Mouse (Mus musculus): Measurements from ENCODE around the gene Lypla2. TPM values are rescaled to one million over a fixed set of nuclear protein-coding genes. Genes with fewer than 3 reads are reported as not detected.

The Lypla2 gene
- total RNA-seq (2021): 10 to 100 TPM; 25.6 to 30.4 TPM
- long read RNA-seq, experiment 1, transcript Lypla2-201 (10 exons, 1,626 nt): major isoform, 31 of 34 reads
- long read RNA-seq, experiment 1, partial matches to known transcripts: 0 of 34 reads
- long read RNA-seq, experiment 1, other reads (novel, unspliced or antisense): 3 of 34 reads
- long read RNA-seq, experiment 2, transcript Lypla2-201 (10 exons, 1,626 nt): major isoform, 40 of 46 reads
- long read RNA-seq, experiment 2, partial matches to known transcripts: 1 of 46 reads
- long read RNA-seq, experiment 2, other reads (novel, unspliced or antisense): 4 of 46 reads

GRCm38 (mm10) chr4:135972556-135972906 lies at the start of gene Lypla2:
TSS of gene Lypla2 (minus strand) at chr4:135972626.
- Histone ChIP-seq H3K4me3 (peak within 1 kb of the TSS; percentile 100), H3K27ac (peak within 1 kb of the TSS; percentile 90)
- DNase-seq: peak; percentile 94
- intact Hi-C loops (cut with DNase I): loop anchor here (5.0 to 10.0 kb wide), 2 partner anchors 50 to 172 kb away; partner anchors contain the start of genes Eloa and Id3
- no peak; the same call in 1 of the 2 replicates for TF ChIP-seq CTCF (IDR thresholded peaks at IDR 0.05)

GRCm38 (mm10) chr4:136021549-136022047 lies 49.2 kb upstream of the Lypla2 start, which contains the start of gene Eloa:
TSS of gene Eloa (minus strand) at chr4:136021763.
- peak; percentile 100 for DNase-seq
- Histone ChIP-seq H3K4me3 (peak within 1 kb of the TSS; percentile 96), H3K27ac (peak within 1 kb of the TSS; percentile 92)
- intact Hi-C loops (cut with DNase I): loop anchor here (5.0 kb wide), 1 partner anchor 49 kb away; the partner anchor contains the start of gene Lypla2
- 0 out of 2 replicates have a peak, but pooled peaks have one; percentile 1 for TF ChIP-seq CTCF (IDR thresholded peaks at IDR 0.05)

GRCm38 (mm10) chr4:136020743-136021548 lies 48.5 kb upstream of the Lypla2 start:
- TF ChIP-seq CTCF (IDR thresholded peaks at IDR 0.05): no peak
- Histone ChIP-seq H3K4me3 (peak overlapping the region; percentile 96), H3K27ac (peak overlapping the region; percentile 92)
- intact Hi-C loops (cut with DNase I): loop anchor here (5.0 kb wide), 1 partner anchor 49 kb away; the partner anchor contains the start of gene Lypla2
- DNase-seq: peak; percentile 36

- Histone ChIP-seq H3K4me3 (no peak overlapping the region), H3K27ac (no peak overlapping the region)
- DNase-seq: no peak
- no peak for TF ChIP-seq CTCF (IDR thresholded peaks at IDR 0.05)
- intact Hi-C loops (cut with DNase I): no loop called here
Observed at GRCm38 (mm10) chr4:136016059-136016602, 43.7 kb upstream of the Lypla2 start.

GRCm38 (mm10) chr4:136010586-136010985 lies 38.2 kb upstream of the Lypla2 start:
- no peak for DNase-seq
- H3K27ac ChIP-seq: no peak overlapping the region
- intact Hi-C loops (cut with DNase I): no loop called here
- H3K4me3 ChIP-seq: no peak overlapping the region
- peak; percentile 34 for TF ChIP-seq CTCF (IDR thresholded peaks at IDR 0.05)

GRCm38 (mm10) chr4:136008782-136009447 lies 36.5 kb upstream of the Lypla2 start:
- Histone ChIP-seq H3K4me3 (no peak overlapping the region), H3K27ac (no peak overlapping the region)
- no peak for TF ChIP-seq CTCF (IDR thresholded peaks at IDR 0.05)
- no peak for DNase-seq
- intact Hi-C loops (cut with DNase I): loop anchor here (5.0 kb wide), 1 partner anchor 48 kb away; no protein-coding TSS in a partner anchor

- H3K4me3 ChIP-seq: no peak overlapping the region
- no peak for DNase-seq
- TF ChIP-seq CTCF (IDR thresholded peaks at IDR 0.05): no peak
- intact Hi-C loops (cut with DNase I): loop anchor here (5.0 kb wide), 1 partner anchor 50 kb away; no protein-coding TSS in a partner anchor
- H3K27ac ChIP-seq: no peak overlapping the region
Observed at GRCm38 (mm10) chr4:136006821-136007220, 34.4 kb upstream of the Lypla2 start.

- Histone ChIP-seq H3K27ac (no peak overlapping the region), H3K4me3 (no peak overlapping the region)
- intact Hi-C loops (cut with DNase I): loop anchor here (5.0 kb wide), 1 partner anchor 52 kb away; no protein-coding TSS in a partner anchor
- no peak for DNase-seq
- TF ChIP-seq CTCF (IDR thresholded peaks at IDR 0.05): no peak
Observed at GRCm38 (mm10) chr4:136004921-136005320, 32.5 kb upstream of the Lypla2 start.

GRCm38 (mm10) chr4:136004107-136004675 lies 31.8 kb upstream of the Lypla2 start:
- no peak overlapping the region for H3K27ac ChIP-seq
- TF ChIP-seq CTCF (IDR thresholded peaks at IDR 0.05): no peak
- DNase-seq: no peak
- no peak overlapping the region for H3K4me3 ChIP-seq
- intact Hi-C loops (cut with DNase I): no loop called here

GRCm38 (mm10) chr4:135995118-135995517 lies 22.7 kb upstream of the Lypla2 start:
- Histone ChIP-seq H3K27ac (no peak overlapping the region), H3K4me3 (no peak overlapping the region)
- intact Hi-C loops (cut with DNase I): no loop called here
- TF ChIP-seq CTCF (IDR thresholded peaks at IDR 0.05): no peak
- no peak for DNase-seq

- DNase-seq: no peak
- no peak for TF ChIP-seq CTCF (IDR thresholded peaks at IDR 0.05)
- Histone ChIP-seq H3K4me3 (no peak overlapping the region), H3K27ac (no peak overlapping the region)
- intact Hi-C loops (cut with DNase I): no loop called here
Observed at GRCm38 (mm10) chr4:135993941-135994340, 21.5 kb upstream of the Lypla2 start.

Measured in gastrocnemius, adult 2 months (tissue).